Mouse (Mus musculus) embryonic stem cell, embryonic (primary cell): ENCODE data around the gene 9530053A07Rik.

Experiments
- CTCF ChIA-PET, 4 experiments: fragments of 300-600 bp in 2 of 4; fragments of 350-600 bp in 2 of 4; sonication (Branson Sonifier 250); formaldehyde crosslinking; loops; one replicate each; lab custom pipeline; 2022; ENCODE audit warnings: inconsistent platforms in 2 of 4; lab: Charles Lee
- POLR2A ChIA-PET, 4 experiments: fragments of 300-600 bp in 2 of 4; fragments of 350-600 bp in 2 of 4; sonication (Branson Sonifier 250); formaldehyde crosslinking; loops; one replicate each; lab custom pipeline; 2022; ENCODE audit warnings: antibody characterized with exemption in 4 of 4, inconsistent platforms in 1 of 4; lab: Charles Lee

The 9530053A07Rik gene

GRCm38 (mm10) chr7:28195414-28196098 lies 66.3 kb downstream of the 9530053A07Rik start:
- POLR2A ChIA-PET, result interaction anchor here in 3 of 4 experiments (0.5 to 6.0 kb wide), 29 partner anchors 8 to 1717 kb away, joined by 3 to 38 read pairs (median 3); partner anchors contain the start of genes Dyrk1b (in 3 of the 3), Med29 (in 2 of the 3), Paf1 (in 2 of the 3) and Rps16 (in 2 of the 3)
- CTCF ChIA-PET, result interaction anchor here (0.5 to 1.7 kb wide), 8 partner anchors 13 to 836 kb away, joined by 3 to 8 read pairs (median 4); no protein-coding TSS in a partner anchor

GRCm38 (mm10) chr7:28196528-28196927 lies 67.3 kb downstream of the 9530053A07Rik start:
- POLR2A ChIA-PET, result interaction anchor here in 3 of 4 experiments (1.0 to 6.0 kb wide), 9 partner anchors 10 to 154 kb away, joined by 3 to 38 read pairs (median 9); partner anchors contain the start of genes Dyrk1b (in 2 of the 3), Rps16 (in 2 of the 3) and Fbl (in 1 of the 3)
- CTCF ChIA-PET, result interaction anchor here in 2 of 4 experiments (0.6 kb wide), 2 partner anchors 50 to 808 kb away, joined by 3 read pairs; no protein-coding TSS in a partner anchor

DNA sequence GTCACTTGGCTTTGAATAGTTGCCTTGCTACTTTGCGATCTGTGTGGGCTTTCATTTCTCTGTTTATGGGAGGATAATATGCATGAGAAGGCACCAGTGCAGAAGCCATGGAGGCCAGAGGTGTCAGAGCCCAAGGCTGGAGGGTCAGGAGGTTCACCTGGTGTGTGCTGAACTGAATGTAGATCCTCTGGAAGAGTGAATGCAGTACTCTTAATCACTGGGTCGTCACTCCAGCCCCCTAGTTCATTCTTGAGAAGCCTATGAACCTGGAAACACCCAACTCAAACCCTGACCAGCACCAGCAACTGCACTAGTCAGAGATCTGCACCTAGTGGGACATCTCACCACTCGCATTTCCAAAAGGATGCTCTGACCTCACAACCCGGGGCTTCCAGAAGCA lies 69.8 kb downstream of the 9530053A07Rik start:
- ChIA-PET CTCF (no interaction called here), POLR2A (no interaction called here)

- ChIA-PET POLR2A (interaction anchor here (0.6 to 1.7 kb wide), 12 partner anchors 8 to 1246 kb away, joined by 3 to 8 read pairs (median 3); partner anchors contain the start of genes Dyrk1b (in 1 of the 4), Rps16 (in 1 of the 4) and Zfp607b (in 1 of the 4)), CTCF (interaction anchor here (0.6 to 1.6 kb wide), 19 partner anchors 10 to 1830 kb away, joined by 3 to 16 read pairs (median 4); partner anchors contain the start of gene Selenov (in 1 of the 4))
Measured at GRCm38 (mm10) chr7:28203207-28204108, 74.2 kb downstream of the 9530053A07Rik start.

- ChIA-PET POLR2A (interaction anchor here in 1 of 4 experiments (1.0 kb wide), 1 partner anchor 54 kb away, joined by 3 read pairs; no protein-coding TSS in a partner anchor), CTCF (interaction anchor here in 2 of 4 experiments (0.7 to 1.2 kb wide), 2 partner anchors 49 to 58 kb away, joined by 3 read pairs; no protein-coding TSS in a partner anchor)
Measured at GRCm38 (mm10) chr7:28206044-28206600, 76.9 kb downstream of the 9530053A07Rik start.

GRCm38 (mm10) chr7:28208396-28208987 lies 79.2 kb downstream of the 9530053A07Rik start:
- POLR2A ChIA-PET, result interaction anchor here in 1 of 4 experiments (0.6 to 0.9 kb wide), 2 partner anchors 519 to 648 kb away, joined by 3 read pairs; partner anchors contain the start of gene Zfp607b

GRCm38 (mm10) chr7:28208988-28209508 lies 79.8 kb downstream of the 9530053A07Rik start:
- POLR2A ChIA-PET, result interaction anchor here in 1 of 4 experiments (0.6 to 0.9 kb wide), 2 partner anchors 520 to 649 kb away, joined by 3 read pairs; partner anchors contain the start of gene Zfp607b
- CTCF ChIA-PET, result interaction anchor here in 2 of 4 experiments (0.5 to 1.7 kb wide), 2 partner anchors 14 to 70 kb away, joined by 4 to 5 read pairs; no protein-coding TSS in a partner anchor

More at GRCm38 (mm10) chr7:28208396-28208987, 79.2 kb downstream of the 9530053A07Rik start:
- CTCF ChIA-PET, result interaction anchor here in 1 of 4 experiments (1.7 kb wide), 1 partner anchor 13 kb away, joined by 4 read pairs; no protein-coding TSS in a partner anchor

- ChIA-PET CTCF (interaction anchor here (0.6 to 1.6 kb wide), 6 partner anchors 45 to 175 kb away, joined by 3 to 4 read pairs (median 4); no protein-coding TSS in a partner anchor), POLR2A (interaction anchor here in 2 of 4 experiments (0.9 to 1.3 kb wide), 2 partner anchors 31 to 57 kb away, joined by 3 read pairs; partner anchors contain the start of genes Dyrk1b (in 1 of the 2) and Eid2 (in 1 of the 2))
Measured at GRCm38 (mm10) chr7:28210731-28211130, 81.5 kb downstream of the 9530053A07Rik start.

- CTCF ChIA-PET, result interaction anchor here in 2 of 4 experiments (0.6 to 1.4 kb wide), 4 partner anchors 11 to 740 kb away, joined by 3 to 6 read pairs (median 4); no protein-coding TSS in a partner anchor
- POLR2A ChIA-PET, result interaction anchor here in 2 of 4 experiments (1.1 to 1.2 kb wide), 2 partner anchors 41 to 136 kb away, joined by 3 to 7 read pairs; partner anchors contain the start of gene Rps16 (in 1 of the 2)
Measured at GRCm38 (mm10) chr7:28214142-28214541, 84.9 kb downstream of the 9530053A07Rik start.
